Mouse (Mus musculus): ENCODE measurements around the gene Gpr45.
A peak's percentile ranks its signal among the peaks of the same experiment; 100 is the strongest.
"Not testable (repeated sequence)": the region's sequence is repeated elsewhere in the genome, so short reads cannot be mapped to it uniquely, and the experiment has no call there.

Gene Gpr45

GRCm38 (mm10) chr1:42952734-42953481 is at the start of gene Gpr45:
TSS of gene Gpr45 (plus strand) at chr1:42952872.
- DNase-seq (ENCODE audit: low spot score): no peak

- DNase-seq (ENCODE audit: low spot score): no peak
Observed at GRCm38 (mm10) chr1:42905148-42905547, 47.5 kb upstream of the Gpr45 start.

GRCm38 (mm10) chr1:42906696-42907095 is 46.0 kb upstream of the Gpr45 start:
- DNase-seq (ENCODE audit: low spot score): no peak

GRCm38 (mm10) chr1:42907153-42907552 is 45.5 kb upstream of the Gpr45 start:
- DNase-seq (ENCODE audit: low spot score): no peak

GRCm38 (mm10) chr1:42915062-42915461 is 37.6 kb upstream of the Gpr45 start:
- peak; percentile 41 for DNase-seq (ENCODE audit: low spot score)

- no peak for DNase-seq (ENCODE audit: low spot score)
Observed at GRCm38 (mm10) chr1:42916719-42917118, 36.0 kb upstream of the Gpr45 start.

- DNase-seq (ENCODE audit: low spot score): no peak
Observed at GRCm38 (mm10) chr1:42917908-42918307, 34.8 kb upstream of the Gpr45 start.

- DNase-seq (ENCODE audit: low spot score): no peak
Observed at GRCm38 (mm10) chr1:42923924-42924323, 28.7 kb upstream of the Gpr45 start.

GRCm38 (mm10) chr1:42933613-42934012 is 19.1 kb upstream of the Gpr45 start:
- DNase-seq (ENCODE audit: low spot score): no peak

GRCm38 (mm10) chr1:42948486-42948885 is 4.2 kb upstream of the Gpr45 start:
- no peak for DNase-seq (ENCODE audit: low spot score)

- DNase-seq (ENCODE audit: low spot score): no peak
Observed at GRCm38 (mm10) chr1:42953482-42953822, 780 bp downstream of the Gpr45 start.

- DNase-seq (ENCODE audit: low spot score): no peak
Observed at GRCm38 (mm10) chr1:42956828-42957227, 4.2 kb downstream of the Gpr45 start.

- DNase-seq (ENCODE audit: low spot score): no peak
Observed at GRCm38 (mm10) chr1:42983082-42983771, 30.6 kb downstream of the Gpr45 start.

GRCm38 (mm10) chr1:42984119-42984518 is 31.4 kb downstream of the Gpr45 start:
- no peak for DNase-seq (ENCODE audit: low spot score)

- DNase-seq (ENCODE audit: low spot score): no peak
Observed at GRCm38 (mm10) chr1:42988996-42989395, 36.3 kb downstream of the Gpr45 start.

GRCm38 (mm10) chr1:43006051-43006514 is 53.4 kb downstream of the Gpr45 start:
- DNase-seq (ENCODE audit: low spot score): no peak

- no peak for DNase-seq (ENCODE audit: low spot score)
Observed at GRCm38 (mm10) chr1:43006524-43006923, 53.9 kb downstream of the Gpr45 start.

- no peak for DNase-seq (ENCODE audit: low spot score)
Observed at GRCm38 (mm10) chr1:43010461-43010860, 57.8 kb downstream of the Gpr45 start.

- DNase-seq (ENCODE audit: low spot score): not testable (repeated sequence)
Observed at GRCm38 (mm10) chr1:43015153-43015685, 62.5 kb downstream of the Gpr45 start.

- DNase-seq (ENCODE audit: low spot score): no peak
Observed at GRCm38 (mm10) chr1:43036014-43036413, 83.3 kb downstream of the Gpr45 start.

GRCm38 (mm10) chr1:43042271-43042670 is 89.6 kb downstream of the Gpr45 start:
- no peak for DNase-seq (ENCODE audit: low spot score)

GRCm38 (mm10) chr1:43045204-43045982 is 92.7 kb downstream of the Gpr45 start:
- DNase-seq (ENCODE audit: low spot score): no peak
